Mouse (Mus musculus) testis, adult 2 months (tissue): ENCODE measurements around the gene Znfx1. TPM values are rescaled to one million over a fixed set of nuclear protein-coding genes. Genes with fewer than 3 reads are reported as not detected.
A peak's percentile ranks its signal among the peaks of the same experiment; 100 is the strongest.

Experiments
- H3K27ac ChIP-seq: fragments of 200-500 bp; 2 replicates; pipeline ENCODE4 v1.5.1; 2012; ENCODE audit warnings: low read depth, low read length; ENCODE audit not compliant: control insufficient read depth, insufficient read depth
- H3K27me3 ChIP-seq: fragments of 200-500 bp; 2 replicates; pipeline ENCODE4 v1.6.1; 2012; ENCODE audit warnings: mild to moderate bottlenecking, low read length, moderate library complexity; ENCODE audit not compliant: control insufficient read depth, insufficient read depth
- H3K36me3 ChIP-seq: fragments of 200-500 bp; 2 replicates; pipeline ENCODE4 v1.6.1; 2012; ENCODE audit warnings: mild to moderate bottlenecking, low read length; ENCODE audit not compliant: control insufficient read depth, insufficient read depth
- H3K4me1 ChIP-seq: fragments of 200-500 bp; 2 replicates; pipeline ENCODE4 v1.6.1; 2012; ENCODE audit warnings: low read length; ENCODE audit not compliant: control insufficient read depth, insufficient read depth
- H3K4me3 ChIP-seq: fragments of 200-500 bp; 2 replicates; pipeline ENCODE4 v1.5.1; 2012; ENCODE audit warnings: low read depth, mild to moderate bottlenecking, low read length, moderate library complexity, mixed read lengths; ENCODE audit not compliant: control insufficient read depth
- CTCF ChIP-seq: fragments of 200-500 bp; IDR thresholded peaks from 2 replicates; pipeline ENCODE4 v1.5.1; 2012; ENCODE audit warnings: low read depth, mild to moderate bottlenecking, inconsistent platforms, low read length, moderate library complexity; ENCODE audit not compliant: control insufficient read depth, insufficient read depth, insufficient replicate concordance
- POLR2A ChIP-seq: fragments of 200-500 bp; IDR thresholded peaks from 2 replicates; pipeline ENCODE4 v1.6.1; 2012; ENCODE audit warnings: low read depth, mild to moderate bottlenecking, inconsistent platforms, low read length, moderate library complexity; ENCODE audit not compliant: control insufficient read depth
- polyA plus RNA-seq: library from polyadenylated mRNA; depleted of rRNA; stranded (reverse); fragments of >200 nt; gene quantifications from 2 replicates; pipeline ENCODE4 v1.2.3, GENCODE M21; 2012

The Znfx1 gene
- polyA plus RNA-seq, 1 experiment = 42.7 TPM

DNA sequence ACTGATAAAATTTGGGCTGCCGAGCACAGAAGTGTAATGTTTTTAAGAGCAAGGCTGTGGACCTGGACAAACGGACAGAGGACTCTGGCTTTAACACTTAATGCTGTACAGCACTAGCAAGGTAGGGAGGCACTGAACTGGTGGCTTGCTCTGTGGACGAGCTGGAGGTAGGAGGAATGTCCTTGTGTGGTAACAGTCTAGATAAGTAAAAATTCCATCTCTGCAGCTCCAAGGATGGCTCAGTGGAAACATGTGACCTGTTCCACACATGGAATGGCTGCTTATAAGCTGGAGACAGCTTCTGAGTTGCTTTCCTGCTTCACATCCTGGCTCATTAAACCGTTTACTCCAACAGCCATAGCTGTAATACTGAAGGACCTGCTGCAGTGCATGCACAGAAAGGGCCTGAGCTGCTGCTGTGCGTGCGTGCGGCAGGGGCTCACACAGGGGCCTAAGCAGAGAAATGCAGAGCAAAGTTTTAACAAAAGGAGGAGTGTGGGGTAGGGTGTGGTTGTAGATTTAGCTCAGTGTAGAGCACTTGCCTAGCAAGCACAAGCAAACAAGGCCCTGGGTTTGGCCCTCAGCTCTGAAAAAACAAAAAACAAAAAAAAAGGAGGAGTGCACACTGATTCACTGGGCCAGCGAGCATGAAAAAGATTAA, 14.0 kb downstream of the Znfx1 start:
- Histone ChIP-seq H3K4me3 (no peak overlapping the region), H3K27me3 (no peaks in the 10 kb centered on the region), H3K4me1 (no peaks in the 10 kb centered on the region; the same call in 1 of the 2 replicates), H3K36me3 (peaks cover 14% of the 10 kb centered on the region), H3K27ac (peak overlapping the region; percentile 68)
- peak; percentile 38; the same call in 1 of the 2 replicates for TF ChIP-seq POLR2A
- no peak for TF ChIP-seq CTCF

DNA sequence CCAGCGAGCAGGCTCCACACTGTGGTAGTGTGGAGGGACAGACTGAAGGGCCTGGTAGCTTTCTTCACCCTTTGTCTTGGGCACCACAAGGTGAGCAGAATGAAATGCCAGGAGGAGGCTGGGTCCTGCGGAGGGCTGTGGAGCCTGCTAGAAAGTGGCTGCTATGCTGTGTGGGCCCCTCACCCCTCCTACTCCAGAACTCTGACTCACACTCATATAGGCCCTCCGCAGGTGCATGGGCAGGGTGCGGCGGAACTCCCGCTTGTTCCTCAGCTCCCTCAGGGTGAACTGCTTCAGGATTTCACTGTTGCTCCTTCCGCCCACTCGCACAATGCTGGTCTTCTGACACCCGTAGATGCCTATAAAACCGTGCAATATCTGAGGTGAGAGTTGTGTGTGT, 14.6 kb downstream of the Znfx1 start:
- peak overlapping the region; percentile 30 for H3K27ac ChIP-seq
- H3K4me3 ChIP-seq = no peak overlapping the region
- TF ChIP-seq POLR2A = no peak
- no peak for TF ChIP-seq CTCF
- no peaks in the 10 kb centered on the region for H3K27me3 ChIP-seq
- H3K4me1 ChIP-seq = no peaks in the 10 kb centered on the region; the same call in 1 of the 2 replicates
- H3K36me3 ChIP-seq = peaks cover 12% of the 10 kb centered on the region

DNA sequence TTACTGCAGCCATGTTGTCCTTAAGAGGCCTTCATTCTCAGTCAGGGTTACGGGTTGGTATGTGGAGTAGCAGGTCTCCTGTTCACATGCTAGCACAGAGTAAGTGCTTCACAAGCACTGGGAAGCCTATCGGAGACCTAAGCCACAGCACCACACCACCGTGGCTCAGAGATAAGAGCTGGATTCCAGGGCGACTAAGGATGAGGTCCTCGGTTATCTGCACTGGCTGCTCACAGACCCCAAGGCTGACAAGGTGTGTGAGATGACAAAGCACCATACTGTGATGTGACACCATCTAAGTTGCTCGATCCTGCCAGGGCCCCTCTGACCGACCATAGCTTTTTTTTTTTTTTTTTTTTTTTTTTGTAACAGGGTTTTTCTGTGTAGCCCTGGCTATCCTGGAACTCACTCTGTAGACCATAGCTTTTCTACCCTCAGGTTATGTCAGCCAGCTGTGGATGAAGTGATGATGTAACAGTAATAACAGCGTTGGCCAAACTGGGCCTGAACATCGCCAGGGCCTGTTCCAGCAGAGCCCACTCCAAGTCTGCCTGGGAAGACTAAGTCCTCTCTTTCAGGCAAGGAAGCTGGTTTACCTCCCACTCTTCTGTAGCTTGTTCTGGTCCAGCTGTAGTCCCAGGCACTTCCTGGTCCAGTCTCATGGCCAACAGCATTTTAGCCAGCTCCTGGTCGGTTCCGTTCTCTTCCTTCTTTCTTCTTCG, 19.3 kb downstream of the Znfx1 start:
- Histone ChIP-seq H3K4me3 (no peak overlapping the region), H3K36me3 (peaks cover 17% of the 10 kb centered on the region), H3K27me3 (no peaks in the 10 kb centered on the region), H3K4me1 (no peaks in the 10 kb centered on the region), H3K27ac (no peak overlapping the region)
- TF ChIP-seq CTCF = no peak
- no peak for TF ChIP-seq POLR2A

DNA sequence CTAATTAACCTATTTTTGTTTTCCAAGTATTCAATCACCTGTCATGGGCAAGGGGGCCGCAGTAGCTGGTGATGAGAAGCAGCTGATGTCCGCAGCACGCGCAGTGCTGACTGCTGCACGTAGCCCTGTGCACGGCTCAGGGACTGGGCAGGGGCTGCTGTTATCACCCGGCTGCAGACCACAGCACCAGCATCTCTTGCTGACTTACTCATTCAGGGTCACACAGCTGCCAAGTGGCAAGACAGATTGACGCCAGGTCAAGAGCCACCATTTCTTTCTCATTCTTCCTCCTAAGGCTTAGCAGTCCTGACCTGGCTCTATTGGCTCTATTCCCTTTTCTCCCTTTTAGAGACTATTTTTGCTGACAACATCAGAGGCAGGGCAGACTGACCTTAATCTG, 23.4 kb downstream of the Znfx1 start:
- Histone ChIP-seq H3K4me3 (no peak overlapping the region), H3K27me3 (no peaks in the 10 kb centered on the region), H3K27ac (no peak overlapping the region), H3K4me1 (no peaks in the 10 kb centered on the region), H3K36me3 (peaks cover 15% of the 10 kb centered on the region)
- no peak for TF ChIP-seq POLR2A

DNA sequence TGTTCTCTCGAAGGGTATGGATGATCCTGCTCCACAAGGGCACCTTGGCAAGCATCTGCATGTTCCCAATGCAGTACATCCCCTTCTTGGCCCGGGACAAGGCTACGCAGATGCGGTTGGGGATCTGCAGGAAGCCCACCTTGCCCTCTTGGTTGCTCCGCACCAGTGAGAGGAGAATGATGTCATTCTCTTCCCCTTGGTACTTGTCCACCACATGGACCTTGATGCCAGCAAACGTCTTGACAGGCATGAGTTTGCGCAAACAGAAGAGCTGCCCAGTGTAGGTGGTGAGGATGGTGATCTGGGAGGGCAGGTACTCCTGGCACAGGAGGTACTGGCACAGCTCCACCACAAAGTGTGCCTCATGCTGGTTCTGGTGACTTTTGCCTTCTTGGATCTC, 24.1 kb downstream of the Znfx1 start:
- no peak for TF ChIP-seq CTCF
- no peak for TF ChIP-seq POLR2A
- Histone ChIP-seq H3K4me3 (no peak overlapping the region), H3K36me3 (peaks cover 13% of the 10 kb centered on the region)

DNA sequence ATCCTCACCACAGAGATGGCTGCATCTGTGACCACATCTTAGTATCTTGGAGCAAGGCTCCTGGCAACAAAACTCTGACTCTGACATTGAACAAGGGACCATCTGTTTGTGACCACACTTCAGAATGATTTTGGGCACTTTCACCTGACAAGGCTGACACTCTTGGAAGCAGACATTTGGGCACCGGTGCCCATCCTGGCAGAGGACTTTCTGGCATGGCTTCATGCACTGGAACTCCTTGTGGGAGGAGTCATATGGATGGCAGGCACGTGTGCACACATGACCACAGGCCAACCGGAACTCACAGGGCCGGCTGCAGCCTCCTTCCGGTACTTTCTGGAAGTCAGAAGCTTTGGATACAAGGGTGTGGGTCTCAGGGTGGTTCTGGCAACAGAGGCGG, 24.5 kb downstream of the Znfx1 start:
- H3K36me3 ChIP-seq = peaks cover 13% of the 10 kb centered on the region
- TF ChIP-seq CTCF = no peak
- no peak for TF ChIP-seq POLR2A

More for the DNA sequence above, 24.1 kb downstream of the Znfx1 start:
- Histone ChIP-seq H3K27ac (no peak overlapping the region), H3K27me3 (no peaks in the 10 kb centered on the region), H3K4me1 (no peaks in the 10 kb centered on the region)

DNA sequence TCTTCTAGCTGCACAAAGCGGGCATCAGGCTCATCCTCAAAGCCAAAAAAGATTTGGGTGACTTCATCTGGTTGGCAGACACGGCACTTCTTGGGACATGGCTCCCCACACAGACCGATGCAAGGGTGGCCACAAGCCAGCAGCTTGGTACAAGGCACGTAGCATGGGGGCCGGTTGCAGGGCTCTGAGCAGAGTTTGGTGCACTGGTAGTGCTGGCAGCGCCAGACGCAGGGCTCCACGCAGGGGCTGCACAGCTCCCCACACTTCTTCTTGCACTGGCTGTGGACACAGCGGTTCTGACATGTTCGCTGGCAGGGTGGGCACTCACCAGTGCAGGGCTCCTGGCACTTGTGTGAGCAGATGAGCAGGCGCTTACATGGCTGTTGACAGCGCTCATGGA, 25.1 kb downstream of the Znfx1 start:
- Histone ChIP-seq H3K4me3 (no peak overlapping the region), H3K4me1 (no peaks in the 10 kb centered on the region), H3K27ac (no peak overlapping the region), H3K27me3 (no peaks in the 10 kb centered on the region), H3K36me3 (peaks cover 15% of the 10 kb centered on the region)
- no peak for TF ChIP-seq POLR2A
- no peak for TF ChIP-seq CTCF

More for the DNA sequence above, 24.5 kb downstream of the Znfx1 start:
- H3K4me3 ChIP-seq = no peak overlapping the region
- H3K27ac ChIP-seq = no peak overlapping the region
- H3K27me3 ChIP-seq = no peaks in the 10 kb centered on the region
- H3K4me1 ChIP-seq = no peaks in the 10 kb centered on the region
